Mouse (Mus musculus) mature B cell (primary cell): ENCODE measurements around the gene Nckipsd.

Experiments used
- in situ Hi-C: fragments of 300-500 bp; cut with MboI; formaldehyde crosslinking; loops from 2 replicates; pipeline ENCODE4 v1.14.3; 2019

Nckipsd gene

GRCm38 (mm10) chr9:108808163-108808665, at the start of gene Nckipsd:
Gene Nckipsd, plus strand, starts transcription at chr9:108808368.
- in situ Hi-C loops: no loop called here

GRCm38 (mm10) chr9:108759121-108759520, 49.0 kb upstream of the Nckipsd start:
- in situ Hi-C loops: no loop called here

GRCm38 (mm10) chr9:108759805-108760204, 48.4 kb upstream of the Nckipsd start:
- in situ Hi-C loops: no loop called here

- in situ Hi-C loops: no loop called here
Measured at GRCm38 (mm10) chr9:108761561-108761960, 46.6 kb upstream of the Nckipsd start.

- in situ Hi-C loops: no loop called here
Measured at GRCm38 (mm10) chr9:108764971-108765370, 43.2 kb upstream of the Nckipsd start.

GRCm38 (mm10) chr9:108776614-108777013, 31.6 kb upstream of the Nckipsd start:
- in situ Hi-C loops: no loop called here

GRCm38 (mm10) chr9:108777276-108777675, 30.9 kb upstream of the Nckipsd start:
- in situ Hi-C loops: no loop called here

- in situ Hi-C loops: no loop called here
Measured at GRCm38 (mm10) chr9:108780959-108781358, 27.2 kb upstream of the Nckipsd start.

GRCm38 (mm10) chr9:108781891-108782290, 26.3 kb upstream of the Nckipsd start:
- in situ Hi-C loops: no loop called here

- in situ Hi-C loops: no loop called here
Measured at GRCm38 (mm10) chr9:108782836-108783547, 25.2 kb upstream of the Nckipsd start.

- in situ Hi-C loops: no loop called here
Measured at GRCm38 (mm10) chr9:108783548-108784463, 24.4 kb upstream of the Nckipsd start, which contains the start of gene Ip6k2. Gene Ip6k2, plus strand, starts transcription at chr9:108783796.

GRCm38 (mm10) chr9:108785416-108785815, 22.8 kb upstream of the Nckipsd start:
- in situ Hi-C loops: no loop called here

- in situ Hi-C loops: no loop called here
Measured at GRCm38 (mm10) chr9:108786494-108786893, 21.7 kb upstream of the Nckipsd start.

GRCm38 (mm10) chr9:108787080-108787479, 21.1 kb upstream of the Nckipsd start:
- in situ Hi-C loops: no loop called here

GRCm38 (mm10) chr9:108788713-108789112, 19.5 kb upstream of the Nckipsd start:
- in situ Hi-C loops: no loop called here

- in situ Hi-C loops: no loop called here
Measured at GRCm38 (mm10) chr9:108792307-108792706, 15.9 kb upstream of the Nckipsd start.

- in situ Hi-C loops: no loop called here
Measured at GRCm38 (mm10) chr9:108792730-108793129, 15.4 kb upstream of the Nckipsd start.

- in situ Hi-C loops: no loop called here
Measured at GRCm38 (mm10) chr9:108795281-108795680, 12.9 kb upstream of the Nckipsd start.

- in situ Hi-C loops: no loop called here
Measured at GRCm38 (mm10) chr9:108795762-108796161, 12.4 kb upstream of the Nckipsd start.

- in situ Hi-C loops: no loop called here
Measured at GRCm38 (mm10) chr9:108796351-108796981, 11.7 kb upstream of the Nckipsd start.

GRCm38 (mm10) chr9:108797477-108797876, 10.7 kb upstream of the Nckipsd start:
- in situ Hi-C loops: no loop called here

GRCm38 (mm10) chr9:108798508-108799075, 9.6 kb upstream of the Nckipsd start:
- in situ Hi-C loops: no loop called here
